Mouse (Mus musculus) heart, embryonic 12.5 days (tissue): ENCODE measurements at regions not wholly inside any gene's neighbourhood (a gene's known extent, or its start where the extent isn't known, plus 50 kb on each side); places are given as distances from the start of the nearest gene placed in this dataset.

Experiments used
- ATAC-seq: fragments of 200-750 bp; cut with Nextera tagmentation; 2 replicates; pipeline ENCODE4 v1.8.0; 2017; ENCODE audit warnings: moderate TSS enrichment, moderate library complexity; ENCODE audit not compliant: insufficient number of reproducible peaks, low FRiP score
- H3K27ac ChIP-seq: fragments of 300-500 bp; sonication (generic); 2 replicates; pipeline ENCODE4 v1.5.1; 2016; ENCODE audit warnings: mild to moderate bottlenecking, moderate library complexity; ENCODE audit not compliant: poor library complexity, severe bottlenecking
- H3K27me3 ChIP-seq: fragments of 300-500 bp; sonication (generic); replicated peaks from 2 replicates; pipeline ENCODE4 v1.6.1; 2016; ENCODE audit warnings: mild to moderate bottlenecking, moderate library complexity
- H3K36me3 ChIP-seq: fragments of 300-500 bp; sonication (generic); 2 replicates; pipeline ENCODE4 v1.6.1; 2016; ENCODE audit warnings: mild to moderate bottlenecking, moderate library complexity
- H3K4me1 ChIP-seq: fragments of 300-500 bp; sonication (generic); replicated peaks from 2 replicates; pipeline ENCODE4 v1.6.1; 2016; ENCODE audit warnings: mild to moderate bottlenecking
- H3K4me2 ChIP-seq: fragments of 300-500 bp; sonication (generic); 2 replicates; pipeline ENCODE4 v1.6.1; 2016; ENCODE audit warnings: mild to moderate bottlenecking, moderate library complexity
- H3K4me3 ChIP-seq: fragments of 300-500 bp; sonication (generic); 2 replicates; pipeline ENCODE4 v1.5.1; 2016; ENCODE audit warnings: mild to moderate bottlenecking
- H3K9ac ChIP-seq: fragments of 300-500 bp; sonication (generic); 2 replicates; pipeline ENCODE4 v1.6.1; 2016; ENCODE audit warnings: mild to moderate bottlenecking, moderate library complexity
- H3K9me3 ChIP-seq: fragments of 300-500 bp; sonication (generic); replicated peaks from 2 replicates; pipeline ENCODE4 v1.6.1; 2016; ENCODE audit warnings: mild to moderate bottlenecking, moderate library complexity
- WGBS: fragments of 180-500 bp; shearing (Covaris S2); methylation state at CpG from one replicate; pipeline ENCODE4 v1.1.7; 2016; 5-methylcytosine and 5-hydroxymethylcytosine counted together

DNA sequence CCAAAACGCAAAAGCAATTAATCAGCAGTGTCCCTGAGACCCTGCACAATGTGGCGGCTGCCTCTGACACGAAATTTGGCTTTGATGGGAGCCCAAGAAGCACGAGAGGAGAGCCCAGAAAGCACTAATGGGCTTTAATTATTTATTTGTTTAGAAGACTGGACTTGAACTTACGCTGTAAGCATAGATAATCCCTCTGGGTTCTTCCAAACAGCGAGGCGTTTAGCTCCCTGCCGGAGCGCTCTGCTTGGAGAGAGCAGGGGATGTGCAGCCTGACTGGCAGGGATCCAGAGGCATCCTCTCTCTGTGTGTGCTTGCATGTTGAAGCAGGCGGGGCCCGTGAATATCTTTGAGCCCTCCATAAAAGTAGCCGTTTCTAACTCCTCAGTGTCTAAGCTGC, 153.3 kb upstream of the 3110018I06Rik start:
- WGBS, result 82% methylated on average over 12 of the region's 12 CpGs
- no peak for ATAC-seq
- Histone ChIP-seq H3K4me1 (no peaks in the 10 kb centered on the region), H3K9me3 (no peaks in the 10 kb centered on the region), H3K36me3 (no peaks in the 10 kb centered on the region), H3K9ac (no peak overlapping the region), H3K4me3 (no peak overlapping the region), H3K27ac (no peak overlapping the region), H3K27me3 (no peaks in the 10 kb centered on the region), H3K4me2 (no peak overlapping the region)

DNA sequence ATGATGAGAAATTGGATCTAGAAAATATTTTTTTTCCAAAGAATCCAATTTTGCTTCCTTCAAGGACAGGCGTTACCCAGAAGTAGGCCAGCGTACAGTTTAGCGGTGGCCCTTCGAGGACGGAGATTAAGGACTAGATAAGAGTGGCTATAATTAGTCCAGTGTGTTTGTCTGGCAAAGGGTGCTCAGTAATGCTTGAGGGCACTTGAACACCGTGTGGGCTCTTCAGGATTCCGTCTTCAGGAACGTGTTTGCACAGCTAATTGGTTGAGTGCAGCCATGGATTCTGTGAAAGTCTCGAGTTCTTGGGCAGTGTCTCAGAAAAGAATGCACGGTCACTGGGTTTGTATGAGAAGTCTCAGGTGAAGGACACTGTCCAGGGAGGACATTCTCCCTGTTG, 149.7 kb upstream of the 3110018I06Rik start:
- no peak for ATAC-seq
- no peak overlapping the region for H3K9ac ChIP-seq
- WGBS, result 55% methylated on average over 10 of the region's 10 CpGs
- no peak overlapping the region for H3K4me3 ChIP-seq
- H3K4me2 ChIP-seq, result no peak overlapping the region
- no peaks in the 10 kb centered on the region for H3K9me3 ChIP-seq
- H3K27ac ChIP-seq, result no peak overlapping the region
- H3K27me3 ChIP-seq, result no peaks in the 10 kb centered on the region
- no peaks in the 10 kb centered on the region for H3K36me3 ChIP-seq
- H3K4me1 ChIP-seq, result no peaks in the 10 kb centered on the region

DNA sequence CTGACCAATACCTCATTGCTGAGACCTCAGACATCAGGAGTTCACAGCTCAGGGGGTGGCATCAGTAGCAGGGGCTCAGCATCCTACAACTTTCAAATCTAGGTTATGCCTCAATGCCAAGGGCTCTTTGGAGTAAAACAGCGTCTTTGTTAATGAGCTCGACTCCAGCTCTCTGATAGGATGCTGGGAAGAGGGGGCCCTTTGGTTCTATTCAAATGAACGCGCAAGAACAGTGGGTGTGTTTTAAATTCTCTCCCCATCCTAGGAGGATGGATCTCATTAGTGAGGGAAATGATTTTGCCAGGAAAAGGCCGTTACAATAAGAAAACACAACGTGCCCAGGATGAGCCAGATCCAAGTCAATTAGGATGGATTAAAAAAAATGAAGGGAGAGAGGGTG, 132.2 kb upstream of the 3110018I06Rik start:
- H3K27me3 ChIP-seq, result no peaks in the 10 kb centered on the region
- H3K4me1 ChIP-seq, result no peaks in the 10 kb centered on the region
- H3K4me2 ChIP-seq, result no peak overlapping the region
- no peaks in the 10 kb centered on the region for H3K9me3 ChIP-seq
- ATAC-seq, result no peak
- H3K36me3 ChIP-seq, result no peaks in the 10 kb centered on the region
- no peak overlapping the region for H3K27ac ChIP-seq
- H3K9ac ChIP-seq, result no peak overlapping the region
- WGBS, result 65% methylated on average over 6 of the region's 6 CpGs
- H3K4me3 ChIP-seq, result no peak overlapping the region

DNA sequence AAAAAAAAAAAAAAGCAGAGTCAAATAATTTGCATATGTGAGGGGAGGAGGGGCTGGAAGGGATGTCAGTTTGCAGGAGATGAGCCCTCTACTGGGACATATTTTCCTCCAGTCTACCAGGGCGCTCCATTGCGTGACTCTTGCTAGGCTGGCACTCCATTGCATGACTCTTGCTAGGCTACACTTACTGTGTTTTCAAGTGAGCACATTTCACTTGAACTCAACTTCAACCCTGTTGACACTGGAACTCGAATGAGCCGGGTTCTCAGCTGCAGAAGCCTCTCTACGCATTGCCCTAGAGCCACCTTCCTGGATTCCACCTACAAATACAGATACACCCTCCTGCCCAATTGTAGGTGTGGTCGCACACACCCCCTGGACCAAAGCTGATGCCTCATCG, 131.5 kb upstream of the 3110018I06Rik start:
- H3K27me3 ChIP-seq, result no peaks in the 10 kb centered on the region
- no peak overlapping the region for H3K9ac ChIP-seq
- no peak overlapping the region for H3K4me3 ChIP-seq
- H3K4me1 ChIP-seq, result no peaks in the 10 kb centered on the region
- H3K27ac ChIP-seq, result no peak overlapping the region
- H3K36me3 ChIP-seq, result no peaks in the 10 kb centered on the region
- no peak overlapping the region for H3K4me2 ChIP-seq
- no peaks in the 10 kb centered on the region for H3K9me3 ChIP-seq
- WGBS, result 83% methylated on average over 7 of the region's 7 CpGs
- ATAC-seq, result no peak

DNA sequence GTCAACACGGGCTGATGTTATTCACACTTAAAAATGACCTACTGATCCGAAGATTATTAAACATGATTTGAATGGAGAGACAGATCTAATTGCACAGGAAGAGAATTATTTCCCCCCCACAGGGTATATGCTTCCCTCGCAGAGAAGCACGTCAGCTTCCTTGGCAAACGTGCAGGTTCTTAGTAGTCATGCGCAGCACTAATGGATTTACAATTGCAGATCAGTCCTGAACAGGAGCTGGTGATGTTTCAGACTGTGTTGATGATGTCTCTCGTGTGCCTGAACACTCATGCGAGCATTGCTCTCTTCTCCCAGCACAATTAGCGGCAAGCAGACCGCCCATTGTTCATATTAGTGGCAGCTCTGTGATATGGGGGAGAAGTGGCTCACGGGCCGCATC, 127.9 kb upstream of the 3110018I06Rik start:
- Histone ChIP-seq H3K4me2 (no peak overlapping the region), H3K27me3 (no peaks in the 10 kb centered on the region), H3K9me3 (no peaks in the 10 kb centered on the region), H3K36me3 (no peaks in the 10 kb centered on the region), H3K27ac (no peak overlapping the region), H3K9ac (no peak overlapping the region), H3K4me3 (no peak overlapping the region), H3K4me1 (no peaks in the 10 kb centered on the region)
- no peak for ATAC-seq
- WGBS, result 82% methylated on average over 12 of the region's 12 CpGs

DNA sequence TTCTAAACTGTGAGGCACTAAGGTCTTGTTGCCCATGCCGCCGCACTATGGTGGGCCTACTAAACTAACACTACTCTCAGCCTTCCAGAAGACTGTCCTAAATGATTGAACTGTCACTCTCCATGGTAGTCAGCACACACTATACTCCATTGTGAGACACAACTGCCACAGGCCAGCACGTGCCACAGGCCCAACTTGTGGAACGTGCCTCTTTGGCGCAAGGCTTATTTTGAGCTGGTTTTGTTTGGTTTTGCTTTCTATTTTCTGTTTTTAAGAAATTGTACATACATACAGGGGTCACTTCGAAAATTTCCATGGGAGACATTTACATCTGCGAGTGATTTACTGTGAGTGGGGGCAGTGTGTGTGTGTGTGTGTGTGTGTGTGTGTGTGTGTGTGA, 126.8 kb upstream of the 3110018I06Rik start:
- ATAC-seq, result no peak
- no peaks in the 10 kb centered on the region for H3K9me3 ChIP-seq
- H3K36me3 ChIP-seq, result no peaks in the 10 kb centered on the region
- 88% methylated on average over 7 of the region's 7 CpGs for WGBS
- H3K4me1 ChIP-seq, result no peaks in the 10 kb centered on the region
- H3K9ac ChIP-seq, result no peak overlapping the region
- H3K4me2 ChIP-seq, result no peak overlapping the region
- no peak overlapping the region for H3K4me3 ChIP-seq
- no peaks in the 10 kb centered on the region for H3K27me3 ChIP-seq
- H3K27ac ChIP-seq, result no peak overlapping the region

DNA sequence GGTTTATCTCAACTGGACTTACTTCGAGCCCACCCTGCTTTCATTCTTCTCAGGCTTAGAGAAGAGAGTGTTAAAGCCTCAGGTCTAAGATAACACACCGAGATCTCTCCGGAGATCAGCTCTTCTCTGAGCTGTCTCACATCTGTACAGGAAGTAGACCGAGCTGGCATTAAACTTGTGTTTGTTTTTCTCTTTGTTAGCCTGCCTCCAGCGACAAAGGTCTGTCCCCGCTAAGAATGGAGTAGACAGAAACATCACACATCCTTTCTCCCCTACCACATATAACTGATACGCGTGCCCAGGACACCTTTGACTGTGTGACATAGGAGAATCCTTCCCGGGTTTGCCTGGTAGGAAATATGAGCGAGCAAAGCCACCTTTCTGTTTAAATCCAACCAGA, 126.3 kb upstream of the 3110018I06Rik start:
- Histone ChIP-seq H3K4me1 (no peaks in the 10 kb centered on the region), H3K4me2 (no peak overlapping the region), H3K27me3 (no peaks in the 10 kb centered on the region), H3K9me3 (no peaks in the 10 kb centered on the region), H3K4me3 (no peak overlapping the region), H3K36me3 (no peaks in the 10 kb centered on the region), H3K27ac (no peak overlapping the region), H3K9ac (no peak overlapping the region)
- WGBS, result 71% methylated on average over 10 of the region's 10 CpGs
- ATAC-seq, result no peak

DNA sequence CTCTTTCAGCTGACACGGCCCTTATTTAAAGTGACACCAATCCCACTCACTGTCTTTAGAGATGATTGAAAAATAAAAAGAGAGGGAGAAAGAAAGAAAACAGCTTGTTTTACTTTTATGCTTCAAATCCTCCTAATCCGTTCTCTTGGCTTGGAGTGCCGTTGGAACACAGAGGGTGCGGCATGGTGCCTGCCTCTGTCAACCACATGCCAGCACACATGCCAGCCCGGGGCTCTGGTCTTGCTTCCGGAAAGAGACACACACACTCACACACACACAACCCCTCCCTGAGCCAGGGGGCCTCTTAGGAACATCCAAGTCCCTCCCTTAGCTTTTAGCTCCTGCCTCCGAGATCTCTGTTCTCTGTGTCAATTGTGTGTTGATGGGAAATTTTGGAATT, 116.2 kb upstream of the 3110018I06Rik start:
- Histone ChIP-seq H3K4me1 (peaks cover 6% of the 10 kb centered on the region), H3K9me3 (no peaks in the 10 kb centered on the region), H3K4me3 (no peak overlapping the region), H3K4me2 (no peak overlapping the region), H3K27ac (no peak overlapping the region), H3K9ac (no peak overlapping the region), H3K36me3 (no peaks in the 10 kb centered on the region), H3K27me3 (0 out of 2 replicates have a peak, but pooled peaks cover 7% of the 10 kb centered on the region)
- no peak for ATAC-seq
- 83% methylated on average over 7 of the region's 7 CpGs for WGBS

DNA sequence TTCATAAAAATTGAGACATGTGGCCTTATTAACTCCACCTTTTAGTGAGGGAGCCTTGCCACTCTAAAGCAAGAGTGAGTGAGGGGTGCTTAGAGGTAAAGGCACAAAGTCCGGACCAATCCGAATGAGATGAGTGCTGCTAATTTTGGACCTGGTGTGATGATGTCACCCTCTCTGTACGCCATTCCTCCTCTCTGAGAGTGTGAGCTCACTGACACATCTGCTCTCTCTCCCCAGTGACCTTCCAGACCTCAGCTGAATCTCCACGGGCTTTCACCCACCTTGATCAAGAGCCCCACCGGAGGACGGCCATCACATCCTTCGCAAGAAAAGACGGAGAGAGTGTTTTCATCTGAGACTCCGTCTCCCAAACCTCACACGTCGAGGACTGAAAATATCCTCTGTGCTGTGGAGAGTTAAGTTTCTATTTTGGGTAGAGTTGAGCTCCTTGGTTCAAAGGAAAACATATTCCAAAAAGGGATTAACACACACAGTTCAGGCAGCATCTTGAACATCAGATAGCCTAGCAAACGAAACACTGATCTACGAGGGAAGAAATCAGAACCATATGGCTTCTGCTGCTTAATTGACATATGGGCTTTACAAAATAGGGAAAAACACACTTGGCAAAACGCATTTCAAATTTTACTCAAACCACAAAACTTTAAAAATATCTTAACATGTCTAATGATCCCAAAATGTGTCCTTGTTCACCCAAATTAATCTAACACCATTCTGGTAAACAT, 96.2 kb upstream of the 3110018I06Rik start:
- H3K9me3 ChIP-seq, result no peaks in the 10 kb centered on the region
- no peak overlapping the region for H3K9ac ChIP-seq
- peak; percentile 48; the same call in 1 of the 2 replicates for ATAC-seq
- no peak overlapping the region; the same call in 1 of the 2 replicates for H3K27ac ChIP-seq
- 42% methylated on average over 14 of the region's 14 CpGs for WGBS
- H3K4me2 ChIP-seq, result peak overlapping the region; percentile 44
- H3K36me3 ChIP-seq, result no peaks in the 10 kb centered on the region
- no peak overlapping the region for H3K4me3 ChIP-seq
- H3K4me1 ChIP-seq, result 0 out of 2 replicates have a peak, but pooled peaks cover 3% of the 10 kb centered on the region
- H3K27me3 ChIP-seq, result no peaks in the 10 kb centered on the region

DNA sequence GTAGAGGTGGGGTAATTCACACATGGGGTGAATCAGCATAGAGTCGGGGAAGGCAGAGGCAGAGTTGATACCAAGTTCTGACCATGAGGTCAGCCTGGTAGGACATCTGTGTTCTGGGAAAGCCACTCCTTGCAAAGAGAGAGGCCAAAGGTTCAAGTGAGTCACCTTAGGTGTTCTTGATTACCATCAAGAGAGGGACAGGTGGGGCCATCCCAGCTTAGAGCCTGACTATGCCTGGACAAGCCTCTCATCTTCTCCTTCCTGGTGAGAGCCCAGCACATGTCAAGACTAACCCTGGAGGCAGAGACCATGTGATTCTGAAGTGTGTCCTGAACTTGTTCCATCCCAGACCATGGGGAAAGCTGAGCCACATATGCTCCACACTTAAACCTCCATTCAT, 94.0 kb upstream of the 3110018I06Rik start:
- Histone ChIP-seq H3K4me3 (no peak overlapping the region), H3K9ac (no peak overlapping the region), H3K36me3 (no peaks in the 10 kb centered on the region), H3K9me3 (no peaks in the 10 kb centered on the region), H3K4me1 (0 out of 2 replicates have a peak, but pooled peaks cover 3% of the 10 kb centered on the region), H3K27me3 (no peaks in the 10 kb centered on the region), H3K27ac (no peak overlapping the region), H3K4me2 (no peak overlapping the region)
- 62% methylated on average over 1 of the region's 1 CpGs for WGBS
- ATAC-seq, result no peak

DNA sequence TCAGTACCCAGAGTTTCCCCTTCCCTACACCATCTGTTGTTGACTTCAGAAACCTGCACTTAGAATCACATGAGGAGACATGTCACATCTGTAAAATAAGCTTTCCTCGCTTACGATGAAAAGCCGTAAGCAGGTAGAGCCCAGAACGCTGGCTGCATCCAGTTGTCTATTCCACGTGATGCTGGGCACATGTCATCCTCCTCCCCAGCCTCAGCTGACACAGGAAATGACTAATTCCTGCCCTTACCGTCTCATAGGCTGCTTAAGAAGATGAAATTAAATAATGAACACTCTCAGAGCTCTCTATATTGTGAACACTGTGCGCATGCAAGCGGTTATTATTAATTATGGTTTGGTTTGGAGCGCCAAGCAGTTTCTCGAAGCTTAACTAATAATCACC, 83.6 kb upstream of the 3110018I06Rik start:
- H3K9ac ChIP-seq, result no peak overlapping the region
- ATAC-seq, result no peak
- H3K36me3 ChIP-seq, result no peaks in the 10 kb centered on the region
- H3K9me3 ChIP-seq, result no peaks in the 10 kb centered on the region; the same call in 1 of the 2 replicates
- no peak overlapping the region for H3K27ac ChIP-seq
- H3K4me3 ChIP-seq, result no peak overlapping the region
- H3K4me2 ChIP-seq, result no peak overlapping the region
- 0 out of 2 replicates have a peak, but pooled peaks cover 8% of the 10 kb centered on the region for H3K4me1 ChIP-seq
- no peaks in the 10 kb centered on the region; the same call in 1 of the 2 replicates for H3K27me3 ChIP-seq
- WGBS, result 81% methylated on average over 10 of the region's 10 CpGs

DNA sequence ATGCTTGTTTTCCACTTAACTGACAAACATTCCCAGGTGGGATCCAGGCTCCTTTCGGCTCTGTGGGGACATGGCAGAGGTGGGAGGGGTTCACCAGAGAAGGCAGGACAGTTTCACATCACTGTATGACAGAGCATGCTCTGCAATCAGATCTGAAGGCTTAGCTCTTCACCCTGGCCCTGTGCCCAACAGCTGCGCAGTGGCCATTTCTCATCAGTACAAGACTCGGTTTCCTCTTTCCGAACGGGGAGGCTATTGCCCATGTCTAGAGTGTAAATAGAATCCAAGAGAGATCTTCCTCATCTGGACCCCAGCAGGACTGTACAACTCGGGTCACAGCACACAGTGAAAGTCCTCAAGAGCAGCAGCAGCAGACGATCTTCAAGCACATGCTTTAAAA, 64.5 kb upstream of the 3110018I06Rik start:
- no peaks in the 10 kb centered on the region for H3K27me3 ChIP-seq
- WGBS, result 74% methylated on average over 7 of the region's 7 CpGs
- H3K4me3 ChIP-seq, result no peak overlapping the region
- H3K4me2 ChIP-seq, result no peak overlapping the region
- no peak overlapping the region for H3K9ac ChIP-seq
- no peaks in the 10 kb centered on the region for H3K36me3 ChIP-seq
- H3K9me3 ChIP-seq, result no peaks in the 10 kb centered on the region
- no peak overlapping the region for H3K27ac ChIP-seq
- ATAC-seq, result no peak
- no peaks in the 10 kb centered on the region for H3K4me1 ChIP-seq
